Mouse (Mus musculus): Measurements from ENCODE around the gene Scube1.

The Scube1 gene

GRCm38 (mm10) chr15:83665993-83666392, 58.8 kb downstream of the Scube1 start:
- DNase-seq (ENCODE audit: low spot score in 2 of 2), result peak; percentile 52 to 63

- DNase-seq (ENCODE audit: low spot score in 2 of 2), result peak; percentile 63 to 76
Observed at GRCm38 (mm10) chr15:83664722-83665121, 60.1 kb downstream of the Scube1 start.

GRCm38 (mm10) chr15:83663066-83663465, 61.8 kb downstream of the Scube1 start:
- DNase-seq (ENCODE audit: low spot score in 2 of 2), result no peak

GRCm38 (mm10) chr15:83662106-83662505, 62.7 kb downstream of the Scube1 start:
- no peak for DNase-seq (ENCODE audit: low spot score in 2 of 2)

GRCm38 (mm10) chr15:83642518-83642917, 82.3 kb downstream of the Scube1 start:
- no peak for DNase-seq (ENCODE audit: low spot score in 2 of 2)

GRCm38 (mm10) chr15:83640208-83640607, 84.6 kb downstream of the Scube1 start:
- no peak for DNase-seq (ENCODE audit: low spot score in 2 of 2)

GRCm38 (mm10) chr15:83639160-83639559, 85.7 kb downstream of the Scube1 start:
- no peak for DNase-seq (ENCODE audit: low spot score in 2 of 2)

GRCm38 (mm10) chr15:83638196-83638899, 86.5 kb downstream of the Scube1 start:
- DNase-seq (ENCODE audit: low spot score in 2 of 2), result no peak

GRCm38 (mm10) chr15:83636759-83637158, 88.1 kb downstream of the Scube1 start:
- DNase-seq (ENCODE audit: low spot score in 2 of 2), result no peak

GRCm38 (mm10) chr15:83635251-83635650, 89.6 kb downstream of the Scube1 start:
- no peak for DNase-seq (ENCODE audit: low spot score in 2 of 2)

GRCm38 (mm10) chr15:83634076-83634475, 90.7 kb downstream of the Scube1 start:
- no peak for DNase-seq (ENCODE audit: low spot score in 2 of 2)

- DNase-seq (ENCODE audit: low spot score in 2 of 2), result no peak
Observed at GRCm38 (mm10) chr15:83631071-83631470, 93.8 kb downstream of the Scube1 start.

- no peak for DNase-seq (ENCODE audit: low spot score in 2 of 2)
Observed at GRCm38 (mm10) chr15:83629716-83630115, 95.1 kb downstream of the Scube1 start.

GRCm38 (mm10) chr15:83626142-83626645, 98.6 kb downstream of the Scube1 start:
- no peak for DNase-seq (ENCODE audit: low spot score in 2 of 2)

GRCm38 (mm10) chr15:83615245-83615644, 109.6 kb downstream of the Scube1 start:
- DNase-seq (ENCODE audit: low spot score in 2 of 2), result no peak

GRCm38 (mm10) chr15:83607115-83607802, 117.6 kb downstream of the Scube1 start:
- DNase-seq (ENCODE audit: low spot score in 2 of 2), result peak; percentile 63 to 75

GRCm38 (mm10) chr15:83606700-83607099, 118.1 kb downstream of the Scube1 start:
- DNase-seq (ENCODE audit: low spot score in 2 of 2), result no peak

- DNase-seq (ENCODE audit: low spot score in 2 of 2), result no peak
Observed at GRCm38 (mm10) chr15:83606216-83606615, 118.6 kb downstream of the Scube1 start.

- DNase-seq (ENCODE audit: low spot score in 2 of 2), result no peak
Observed at GRCm38 (mm10) chr15:83603426-83603825, 121.4 kb downstream of the Scube1 start.

GRCm38 (mm10) chr15:83603046-83603396, 121.8 kb downstream of the Scube1 start:
- no peak for DNase-seq (ENCODE audit: low spot score in 2 of 2)

- no peak for DNase-seq (ENCODE audit: low spot score in 2 of 2)
Observed at GRCm38 (mm10) chr15:83602372-83603045, 122.3 kb downstream of the Scube1 start.

GRCm38 (mm10) chr15:83601185-83601584, 123.6 kb downstream of the Scube1 start:
- no peak for DNase-seq (ENCODE audit: low spot score in 2 of 2)

GRCm38 (mm10) chr15:83596833-83597232, 128.0 kb downstream of the Scube1 start:
- no peak for DNase-seq (ENCODE audit: low spot score in 2 of 2)
